Comparison of ENCODE assay signal across 10 mouse cellular contexts in genomic region chr8:126850189-126850535, GRCm38 (mm10).
A peak's percentile ranks its signal among the peaks of the same experiment; 100 is the strongest.
DNase-seq lines count a peak whose midpoint lies in the region; ATAC-seq and TF ChIP-seq lines count a peak whose summit lies in the region.
"Had no signal": no experiment of that assay in that cellular context is flagged by ENCODE, and none has a peak within 500 bp of the region (broad histone marks: within the 10 kb centered on the region; RNA-seq: fewer than 3 reads in every experiment).

No protein-coding gene starts in this region.

- peaks cover 38% of the 10 kb centered on the region for H3K4me1 ChIP-seq in heart, adult 2 months (ENCODE audit: control insufficient read depth, insufficient read depth, low read length)
- H3K4me1 ChIP-seq in lung, embryonic 14.5 days (ENCODE audit: insufficient read depth), result peaks cover 22% of the 10 kb centered on the region
- H3K4me1 ChIP-seq in bone marrow macrophage, adult 2 months (ENCODE audit: control insufficient read depth, insufficient read depth, low read length), result peaks cover 80% of the 10 kb centered on the region
- peaks cover 62% of the 10 kb centered on the region for H3K4me1 ChIP-seq in liver, embryonic 15.5 days (replicated peaks)

- intact Hi-C loops in heart, adult 2 months (cut with DNase I), result no loop called here
- intact Hi-C loops in heart, postnatal 25 days (cut with DNase I), result loop anchor here (2.0 kb wide), 1 partner anchor 69 kb away; no protein-coding TSS in a partner anchor

- H3K27ac ChIP-seq in heart, adult 2 months, result peak overlapping the region; percentile 87
- peak overlapping the region; percentile 71 for H3K27ac ChIP-seq in lung, embryonic 14.5 days (ENCODE audit: low read depth)
- H3K27ac ChIP-seq in bone marrow macrophage, adult 2 months (ENCODE audit: insufficient read depth, low read depth, low read length), result peak overlapping the region; percentile 95
- H3K27ac ChIP-seq in liver, embryonic 15.5 days (replicated peaks), result peak overlapping the region; percentile 75

- WGBS in heart, adult 2 months, result 21% methylated on average over 1 of the region's 1 CpGs
- WGBS in lung, embryonic 14.5 days, result 38% methylated on average over 1 of the region's 1 CpGs
- WGBS in liver, embryonic 15.5 days (ENCODE audit: insufficient replicate concordance), result 26% methylated on average over 1 of the region's 1 CpGs

- no peak overlapping the region for H3K9ac ChIP-seq in heart, adult 2 months (ENCODE audit: low read depth, low read length)
- H3K9ac ChIP-seq in lung, embryonic 14.5 days, result no peak overlapping the region
- H3K9ac ChIP-seq in liver, embryonic 15.5 days, result no peak overlapping the region

- no peak overlapping the region for H3K4me3 ChIP-seq in heart, adult 2 months
- no peak overlapping the region for H3K4me3 ChIP-seq in lung, embryonic 14.5 days (ENCODE audit: low read depth, low read length)
- no peak overlapping the region for H3K4me3 ChIP-seq in bone marrow macrophage, adult 2 months (ENCODE audit: insufficient read depth, low read length)
- no peak overlapping the region for H3K4me3 ChIP-seq in liver, embryonic 15.5 days (replicated peaks)

- no peak for TF ChIP-seq CTCF in heart, adult 2 months (IDR thresholded peaks at IDR 0.05)
- TF ChIP-seq CTCF in lung, embryonic 14.5 days (IDR thresholded peaks at IDR 0.05; ENCODE audit: low read depth), result no peak
- no peak for TF ChIP-seq CTCF in bone marrow macrophage, adult 2 months (IDR thresholded peaks at IDR 0.05; ENCODE audit: low read depth, low read length)

- TF ChIP-seq EP300 in heart, adult 2 months (IDR thresholded peaks at IDR 0.05; ENCODE audit: insufficient read depth, low read depth, low read length), result no peak

- no peaks in the 10 kb centered on the region for H3K27me3 ChIP-seq in heart, adult 2 months (ENCODE audit: control insufficient read depth, insufficient read depth, low read length)
- no peaks in the 10 kb centered on the region for H3K27me3 ChIP-seq in lung, embryonic 14.5 days (ENCODE audit: insufficient read depth, low read length)
- no peaks in the 10 kb centered on the region for H3K27me3 ChIP-seq in liver, embryonic 15.5 days

- DNase-seq in heart, adult 2 months, result peak in 1 of 2 experiments; percentile 75
- no peak for DNase-seq in heart, postnatal 25 days (ENCODE audit: low spot score)
- DNase-seq in lung, embryonic 14.5 days, result no peak
- DNase-seq in lung, postnatal 14 days, result no peak
- no peak for DNase-seq in layer of hippocampus, adult 9-11 months
- no peak for DNase-seq in yolk sac, embryonic 10.5 days (ENCODE audit: low spot score)
- DNase-seq: cerebellum, adult 9-10 months; left cerebral cortex, postnatal 4 days had no signal

- ATAC-seq in lung, embryonic 14.5 days (ENCODE audit: insufficient read depth), result no peak
- no peak for ATAC-seq in liver, embryonic 15.5 days (ENCODE audit: insufficient read depth)

- no peaks in the 10 kb centered on the region for H3K36me3 ChIP-seq in heart, adult 2 months (ENCODE audit: control insufficient read depth, insufficient read depth, low read length)
- H3K36me3 ChIP-seq in lung, embryonic 14.5 days (ENCODE audit: insufficient read depth), result no peaks in the 10 kb centered on the region
- H3K36me3 ChIP-seq in liver, embryonic 15.5 days (replicated peaks), result no peaks in the 10 kb centered on the region

- no peaks in the 10 kb centered on the region for H3K9me3 ChIP-seq in lung, embryonic 14.5 days (ENCODE audit: low read depth, low read length)
- no peaks in the 10 kb centered on the region for H3K9me3 ChIP-seq in liver, embryonic 15.5 days (replicated peaks)

- no peak for TF ChIP-seq POLR2A in heart, adult 2 months (IDR thresholded peaks at IDR 0.05; ENCODE audit: insufficient read depth, low read depth, low read length)
- TF ChIP-seq POLR2A in bone marrow macrophage, adult 2 months (IDR thresholded peaks at IDR 0.05; ENCODE audit: borderline replicate concordance, low read depth, low read length), result no peak

- no peak overlapping the region for H3K4me2 ChIP-seq in lung, embryonic 14.5 days
- H3K4me2 ChIP-seq in liver, embryonic 15.5 days, result no peak overlapping the region

- H3K79me2 ChIP-seq in heart, adult 2 months (replicated peaks; ENCODE audit: control insufficient read depth, insufficient read depth, low read length), result no peaks in the 10 kb centered on the region
